In genomic region chr16:34991365-34991764, GRCm38 (mm10) we compare ENCODE assay signal across 26 mouse cellular contexts.
"Had no signal": no experiment of that assay in that cellular context is flagged by ENCODE, and none has a peak within 500 bp of the region (broad histone marks: within the 10 kb centered on the region; RNA-seq: fewer than 3 reads in every experiment).

No protein-coding gene starts in this region.

- H3K27me3 ChIP-seq: heart, embryonic 12.5 days; hindbrain, embryonic 12.5 days; intestine, embryonic 15.5 days; limb, embryonic 12.5 days had no signal

- H3K36me3 ChIP-seq: heart, embryonic 10.5 days; heart, embryonic 12.5 days; hindbrain, embryonic 12.5 days; intestine, embryonic 15.5 days; limb, embryonic 10.5 days; limb, embryonic 12.5 days had no signal

- H3K4me3 ChIP-seq: gastrocnemius, adult 2 months; heart, embryonic 10.5 days; heart, embryonic 12.5 days; hindbrain, embryonic 10.5 days; hindbrain, embryonic 12.5 days; intestine, embryonic 15.5 days; left cerebral cortex, adult 2 months; limb, embryonic 10.5 days; limb, embryonic 12.5 days had no signal

- H3K27ac ChIP-seq: gastrocnemius, adult 2 months; heart, embryonic 10.5 days; hindbrain, embryonic 10.5 days; hindbrain, embryonic 12.5 days; hindbrain, embryonic 14.5 days; intestine, embryonic 15.5 days; left cerebral cortex, adult 2 months; limb, embryonic 10.5 days; limb, embryonic 12.5 days had no signal

- H3K4me1 ChIP-seq: hindbrain, embryonic 12.5 days had no signal

- ATAC-seq: hindbrain, embryonic 16.5 days; inflammation-experienced regulatory T-cells, adult 6 months; intestine, embryonic 15.5 days; intestine, postnatal 0 days had no signal

- DNase-seq: gastrocnemius, adult 2 months; gastrocnemius, postnatal 10 days; gastrocnemius, postnatal 25 days; heart, adult 18-20 months; heart, postnatal 10 days; heart, postnatal 4 days; kidney, adult 18-20 months; kidney, adult 8-10 months; kidney, postnatal 10 days; kidney, postnatal 25 days; kidney, postnatal 4 days; layer of hippocampus, adult 9-11 months; liver had no signal

- H3K4me2 ChIP-seq: heart, embryonic 12.5 days; hindbrain, embryonic 12.5 days; hindbrain, embryonic 14.5 days; intestine, embryonic 15.5 days; limb, embryonic 12.5 days; liver, embryonic 11.5 days had no signal

- H3K9me3 ChIP-seq: heart, embryonic 10.5 days; heart, embryonic 12.5 days; hindbrain, embryonic 10.5 days; hindbrain, embryonic 12.5 days; intestine, embryonic 15.5 days; limb, embryonic 10.5 days; limb, embryonic 12.5 days had no signal

- H3K9ac ChIP-seq: heart, embryonic 12.5 days; hindbrain, embryonic 12.5 days; hindbrain, embryonic 14.5 days; intestine, embryonic 15.5 days; limb, embryonic 12.5 days had no signal
